Mouse (Mus musculus) spleen, postnatal 4 days (tissue): Measurements from ENCODE around the gene Hmga2.

Source experiments
- DNase-seq, 2 experiments: peaks; one replicate each; pipeline ENCODE4 v3.0.0; 2022; ENCODE audit warnings: low spot score in 2 of 2

The Hmga2 gene

DNA sequence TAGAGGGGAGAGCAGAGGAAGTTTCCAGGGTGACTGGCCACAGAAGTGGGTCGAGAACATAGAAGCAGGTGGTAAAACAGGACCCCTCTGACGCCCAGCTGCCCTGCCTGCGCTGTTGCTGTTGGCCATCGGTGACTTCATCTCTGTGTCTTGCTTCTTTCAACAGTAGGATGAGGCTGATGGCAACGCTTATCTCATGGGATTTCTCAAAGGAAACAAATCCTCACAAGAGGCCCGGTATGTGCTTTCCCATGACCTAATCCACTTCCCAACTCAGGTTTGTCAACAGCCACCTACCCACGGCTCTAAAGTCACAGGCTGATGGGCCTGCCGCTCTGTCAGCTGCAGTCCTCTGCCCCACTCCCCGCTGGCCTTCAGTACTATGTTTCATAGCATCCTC, 52.3 kb downstream of the Hmga2 start:
- no peak for DNase-seq

DNA sequence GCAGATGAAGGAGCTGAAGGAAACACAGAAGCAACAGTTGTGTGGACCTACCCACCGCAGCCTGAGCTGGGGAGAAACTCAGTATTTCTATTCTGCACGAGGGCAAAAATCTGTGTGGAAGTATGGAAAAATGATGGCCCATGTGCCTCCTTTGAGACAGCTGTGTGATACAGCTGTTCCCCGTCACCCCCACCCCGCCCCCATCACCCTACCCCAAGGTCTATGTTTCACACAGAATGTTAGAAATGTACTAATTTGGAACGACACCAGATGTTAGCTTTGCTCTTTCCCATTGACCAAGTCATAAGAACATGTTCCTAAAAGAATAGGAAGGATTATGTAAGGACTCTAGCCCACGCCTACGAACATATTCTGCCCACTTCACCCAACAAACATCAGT, 53.0 kb downstream of the Hmga2 start:
- no peak for DNase-seq

DNA sequence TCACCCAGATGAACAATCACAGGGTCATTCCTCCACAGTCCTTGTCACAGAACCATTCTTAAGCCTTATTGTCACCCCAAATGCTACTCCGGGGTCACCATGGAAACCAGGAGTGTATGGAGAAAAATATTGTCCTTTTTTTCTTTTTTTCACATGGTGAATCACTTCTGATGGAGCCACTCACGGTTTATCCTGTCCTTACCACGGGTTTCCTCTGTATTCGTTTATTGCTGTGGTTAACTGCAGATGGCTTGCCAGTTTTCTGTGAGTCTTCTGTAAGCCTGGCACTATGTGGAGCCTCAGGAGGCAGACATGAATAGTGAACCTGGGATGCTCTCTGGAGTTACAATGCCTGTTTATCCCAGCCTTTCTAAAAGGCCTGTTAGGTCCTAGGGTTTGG, 53.4 kb downstream of the Hmga2 start:
- no peak for DNase-seq

DNA sequence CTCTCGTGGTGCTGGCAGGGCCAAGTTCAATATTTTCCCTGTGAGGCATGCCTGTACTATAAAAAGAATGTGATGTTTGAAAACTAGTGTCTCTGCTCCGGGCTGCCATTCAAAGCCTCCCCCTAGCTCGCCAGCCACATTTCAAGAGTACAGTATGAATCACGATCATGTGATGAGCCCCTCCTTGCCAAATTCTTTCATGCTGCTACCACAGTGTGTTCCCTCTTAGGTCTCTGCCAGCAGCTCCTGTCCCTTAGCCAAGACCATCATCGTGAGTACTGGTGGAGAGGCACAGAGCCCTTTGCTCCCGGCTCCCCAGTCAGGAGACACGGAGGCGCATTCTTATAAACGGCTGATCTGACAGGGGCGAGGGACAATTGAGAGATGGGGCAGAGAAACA, 54.2 kb downstream of the Hmga2 start:
- DNase-seq = no peak

DNA sequence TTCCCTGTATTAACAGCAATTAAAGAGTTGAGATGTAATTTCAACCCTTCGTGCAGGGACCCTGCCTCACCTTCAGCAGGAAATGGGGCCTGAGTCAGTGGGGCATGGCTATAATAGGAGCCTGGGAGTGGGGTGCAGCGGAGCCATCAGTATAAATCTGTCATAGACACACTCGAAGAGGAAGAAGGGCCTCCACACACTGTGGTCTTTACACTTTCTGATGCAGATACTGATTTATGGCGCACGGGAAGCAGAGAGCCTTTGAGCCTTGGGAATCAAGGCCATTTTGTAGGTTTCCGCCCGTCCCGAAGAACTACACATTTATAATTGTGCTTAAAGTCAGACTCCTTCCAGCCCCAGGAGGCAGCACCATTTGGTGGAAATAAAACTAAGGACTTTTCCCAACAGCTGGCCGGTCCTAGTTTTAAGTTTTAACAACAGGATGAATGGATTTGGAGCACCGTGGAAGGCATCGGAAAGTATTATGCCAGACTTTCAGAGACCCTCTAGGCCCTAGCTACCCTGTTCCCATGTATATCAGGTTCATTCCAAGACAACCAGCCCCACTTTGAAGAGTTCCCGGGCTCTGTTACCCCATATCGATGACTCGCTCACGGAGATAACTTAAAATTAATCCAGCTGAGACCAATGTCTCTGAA, 55.2 kb downstream of the Hmga2 start:
- DNase-seq = no peak

DNA sequence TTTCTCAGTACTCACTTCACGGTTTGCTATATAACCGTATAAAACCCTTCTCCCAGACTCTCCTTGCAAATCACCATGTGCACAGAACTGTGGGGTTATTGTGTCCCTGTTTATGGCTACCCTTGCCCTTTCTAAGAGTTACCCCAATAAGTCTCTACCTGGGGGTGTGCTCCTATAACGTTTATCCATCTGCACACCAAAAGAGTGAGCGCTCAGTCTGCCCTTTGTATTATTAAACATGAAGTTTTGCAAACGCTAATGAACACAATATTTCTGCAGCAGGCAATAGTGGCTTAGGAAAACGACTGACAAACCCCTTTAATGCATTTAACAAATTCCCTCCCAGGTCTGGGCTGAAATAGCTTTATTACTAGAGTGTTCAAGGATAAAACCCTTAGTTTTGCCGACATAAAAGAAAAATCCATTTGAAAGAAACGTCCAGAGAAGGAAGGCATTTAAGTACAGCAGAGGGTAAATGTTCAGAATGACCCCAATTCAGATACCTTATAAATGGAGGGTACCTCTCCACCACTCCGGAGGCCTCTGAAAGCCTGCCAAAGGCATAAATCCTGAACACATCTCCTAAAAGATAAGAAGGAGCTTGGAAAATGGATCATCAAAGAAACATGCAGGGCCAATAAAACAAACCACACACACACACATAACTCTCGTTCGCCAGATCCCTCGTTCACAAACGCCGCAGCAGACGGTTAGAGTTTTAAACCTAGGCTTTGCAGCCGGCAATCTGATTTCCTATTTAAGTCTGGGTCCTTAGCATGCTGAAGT, 57.3 kb downstream of the Hmga2 start:
- no peak for DNase-seq

DNA sequence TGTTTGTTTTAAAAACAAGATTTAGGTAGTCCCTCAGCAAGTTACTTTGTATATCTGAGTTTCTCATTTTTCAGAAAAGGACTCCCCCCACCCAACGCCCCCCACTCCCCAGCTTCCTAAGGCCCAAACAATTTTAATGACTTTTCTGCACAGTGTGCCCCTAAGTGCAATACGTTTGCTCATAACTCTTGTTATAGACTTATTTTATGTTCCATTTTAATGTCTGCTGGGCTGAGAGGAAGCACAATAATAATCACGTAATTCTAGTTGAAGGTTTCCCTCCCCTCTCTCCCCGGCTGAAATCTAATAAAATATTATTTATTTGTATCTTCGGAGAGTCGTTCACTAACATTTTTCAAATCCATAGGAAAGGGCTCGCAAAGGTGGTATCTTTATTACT, 58.1 kb downstream of the Hmga2 start:
- no peak for DNase-seq

DNA sequence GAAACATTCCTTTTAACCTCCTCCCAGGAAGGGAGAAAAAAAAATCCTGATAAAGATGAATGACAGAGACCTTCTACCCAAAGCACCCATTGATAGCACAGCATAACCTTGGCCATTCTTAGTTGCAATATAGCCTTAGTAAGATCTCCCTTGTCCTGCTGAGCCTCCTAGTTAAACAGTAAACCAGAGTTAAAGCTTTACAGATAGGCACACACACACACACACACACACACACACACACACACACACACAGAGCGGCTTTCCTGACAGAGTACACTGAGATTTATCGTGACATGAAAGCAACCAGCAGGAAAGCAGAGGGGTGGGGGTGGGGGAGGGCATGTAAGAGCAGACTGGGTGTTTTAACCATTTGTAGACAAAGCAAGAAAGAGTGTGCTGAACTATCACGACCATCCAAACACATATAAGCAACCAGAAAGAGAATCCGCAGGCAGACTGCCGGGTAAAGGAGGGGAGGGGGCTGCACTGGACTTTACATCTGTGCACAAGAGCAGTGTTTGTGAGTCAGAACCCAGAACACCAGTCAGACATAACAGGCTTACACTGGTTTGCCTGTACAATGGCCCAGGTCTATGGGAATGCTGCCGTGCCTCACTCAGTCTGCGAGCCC, 58.7 kb downstream of the Hmga2 start:
- DNase-seq = no peak

DNA sequence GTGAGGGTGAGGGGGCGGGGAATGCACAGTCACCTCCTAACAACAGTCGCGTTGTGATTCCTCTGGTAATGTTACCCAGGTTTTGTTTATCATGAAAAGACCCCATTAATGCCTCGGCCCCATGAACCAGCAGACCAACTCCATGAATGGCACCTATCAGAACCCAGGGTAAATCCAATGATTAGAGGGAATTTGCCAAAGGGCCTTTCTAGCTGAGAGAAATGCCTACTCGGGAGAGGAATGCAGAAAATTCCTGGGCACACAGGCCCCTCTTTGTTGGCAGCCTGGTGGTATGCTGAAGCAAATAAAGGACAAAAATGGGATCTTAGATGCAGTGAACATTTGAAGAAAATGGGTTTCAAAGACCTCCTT, 59.2 kb downstream of the Hmga2 start:
- no peak for DNase-seq

DNA sequence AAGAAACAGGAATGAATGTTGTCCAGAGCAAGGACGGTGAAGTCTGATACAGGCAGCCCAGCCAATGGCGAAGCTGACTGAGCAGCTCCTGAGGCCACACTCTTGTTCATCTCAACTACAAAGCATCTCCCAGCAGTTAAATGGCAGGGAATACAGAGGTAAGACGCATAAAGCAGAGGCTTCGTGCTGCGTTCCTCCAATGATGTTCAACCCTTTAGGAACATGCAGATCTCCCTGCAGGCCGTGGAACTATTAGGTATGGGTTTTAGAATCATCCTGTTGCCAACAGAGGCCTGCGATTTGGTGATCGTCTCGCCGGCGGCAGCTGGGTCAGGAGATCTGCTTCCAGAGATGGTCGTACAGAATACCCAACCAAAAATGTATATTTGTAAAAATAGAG, 59.6 kb downstream of the Hmga2 start:
- DNase-seq = no peak

DNA sequence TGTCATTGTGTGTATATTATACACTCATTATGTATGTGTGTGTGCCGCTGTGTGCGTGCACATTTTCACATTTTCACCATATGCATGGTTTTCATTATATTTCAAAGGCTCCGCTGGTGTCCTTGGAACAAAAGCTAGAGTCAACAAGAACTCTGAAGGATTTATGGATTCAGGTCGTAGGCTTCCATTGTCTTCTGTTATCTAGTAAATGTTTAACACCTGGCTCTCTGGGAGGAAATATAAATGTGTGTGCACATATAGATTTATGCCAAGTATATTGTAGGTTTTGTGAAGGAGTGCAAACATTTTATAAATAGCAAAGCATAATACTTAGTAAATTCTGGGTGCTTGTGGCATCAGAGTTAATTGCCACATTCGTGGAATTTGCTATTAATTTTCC, 64.1 kb downstream of the Hmga2 start:
- no peak for DNase-seq

DNA sequence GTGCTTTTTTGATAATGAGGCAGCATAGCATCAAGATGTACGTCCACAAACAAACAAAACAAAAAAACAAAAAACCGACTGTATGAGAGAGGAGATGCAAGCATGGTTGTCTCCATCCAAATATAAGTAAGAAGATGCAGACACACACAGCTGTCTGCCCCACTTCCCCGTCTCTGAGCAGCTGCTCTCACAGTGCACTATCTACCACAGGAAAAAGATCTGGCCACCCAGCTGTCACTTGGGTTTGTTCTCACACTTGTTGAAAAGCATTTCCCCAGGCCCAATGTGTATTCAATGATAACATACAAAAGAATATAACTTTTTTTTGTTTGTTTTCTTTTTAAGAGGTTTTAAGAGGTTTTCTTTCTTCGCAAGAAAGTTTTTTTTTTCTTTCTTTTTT, 65.3 kb downstream of the Hmga2 start:
- no peak for DNase-seq

DNA sequence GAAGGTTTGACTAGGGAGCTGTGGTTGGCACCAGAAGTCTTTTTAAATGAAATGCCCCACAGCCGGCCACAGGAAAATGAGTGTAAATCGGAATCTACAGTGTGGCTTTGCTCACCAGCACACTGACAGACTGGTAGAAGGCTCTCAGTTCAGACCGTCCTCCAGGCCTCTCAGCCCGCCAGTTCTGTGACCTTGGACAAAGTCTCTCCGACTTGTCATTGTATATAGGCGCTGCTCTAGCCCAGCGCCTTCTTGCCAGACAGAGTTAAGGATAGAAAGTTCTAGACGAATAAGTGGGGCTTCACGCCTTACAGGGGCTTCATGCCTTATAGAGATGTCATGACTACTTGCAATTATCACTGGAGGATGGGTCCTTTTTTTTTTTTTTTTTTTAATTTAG, 67.1 kb downstream of the Hmga2 start:
- DNase-seq = no peak

DNA sequence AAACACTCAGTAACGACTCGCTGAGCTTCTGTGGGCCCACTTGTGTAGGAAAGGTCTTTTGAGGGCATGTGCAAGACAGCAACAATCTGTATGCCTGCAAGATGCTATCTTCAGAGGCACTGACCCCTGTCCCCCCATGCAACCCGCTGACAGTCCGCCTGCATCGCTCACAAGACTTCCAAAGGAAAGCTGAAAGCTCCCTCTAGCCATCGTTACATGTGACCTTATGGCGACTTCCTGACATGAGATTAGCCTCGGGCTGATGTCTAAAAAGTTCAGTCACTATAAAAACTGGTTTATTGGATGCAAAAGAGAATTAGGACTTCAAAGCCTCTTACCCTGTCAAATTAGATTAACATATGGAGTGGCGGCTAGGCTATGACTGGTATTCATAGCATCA, 69.0 kb downstream of the Hmga2 start:
- no peak for DNase-seq

DNA sequence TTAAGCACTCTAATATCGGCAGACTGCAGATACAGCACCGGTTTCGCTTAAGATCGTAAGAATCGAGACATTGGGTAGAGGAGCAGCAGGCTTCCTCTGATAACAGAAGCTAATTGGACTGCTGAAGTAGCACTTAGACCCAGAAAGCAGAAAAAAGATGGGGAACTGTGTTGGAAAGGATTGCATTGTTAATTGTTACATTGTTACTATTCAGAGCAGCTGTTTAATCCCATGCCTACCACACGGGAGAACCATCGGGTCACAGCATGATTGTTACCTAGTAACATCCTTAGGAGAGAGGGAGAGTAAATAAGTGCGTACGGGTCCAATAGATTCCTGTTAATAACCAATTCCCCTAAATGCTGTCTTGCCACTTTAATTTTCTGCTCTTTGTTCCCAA, 70.2 kb downstream of the Hmga2 start:
- no peak for DNase-seq

DNA sequence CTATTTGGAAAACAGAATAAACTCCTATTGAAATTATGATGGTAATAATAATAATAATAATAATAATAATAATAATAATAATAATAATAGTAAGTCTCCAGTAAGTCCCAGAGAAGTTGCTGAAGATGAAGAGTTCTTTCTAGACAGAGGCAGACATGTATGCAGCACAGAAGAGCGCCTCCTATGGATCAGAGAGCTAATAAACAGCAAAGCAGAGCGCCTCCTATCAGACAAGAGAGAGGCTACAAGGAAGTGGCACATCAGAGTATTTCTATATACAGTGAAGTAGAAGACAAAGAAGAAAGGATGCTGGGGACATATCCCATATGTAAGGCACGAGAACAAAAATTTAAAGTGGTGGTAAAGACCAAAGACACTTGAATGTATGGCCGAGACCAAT, 70.9 kb downstream of the Hmga2 start:
- DNase-seq = no peak

DNA sequence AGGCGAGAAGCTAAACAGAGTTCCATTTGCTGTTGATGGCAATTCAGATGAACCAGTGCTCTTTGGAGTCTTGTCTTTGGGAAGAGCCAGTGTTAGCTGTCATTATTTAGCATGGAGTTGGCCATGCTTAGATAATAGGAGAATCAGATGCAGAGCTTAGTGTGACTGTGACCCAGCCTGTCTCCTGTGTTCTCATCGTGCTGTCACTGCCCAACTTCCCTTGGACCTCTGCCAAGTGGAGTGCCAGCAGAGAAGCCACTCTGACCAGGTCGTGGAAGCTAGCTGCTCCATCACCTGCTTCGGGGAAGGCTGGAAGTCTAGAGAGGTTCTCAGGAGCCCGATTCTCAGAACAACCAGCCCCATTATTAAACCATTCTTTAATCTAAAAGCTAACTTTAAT, 73.3 kb downstream of the Hmga2 start:
- DNase-seq = no peak

DNA sequence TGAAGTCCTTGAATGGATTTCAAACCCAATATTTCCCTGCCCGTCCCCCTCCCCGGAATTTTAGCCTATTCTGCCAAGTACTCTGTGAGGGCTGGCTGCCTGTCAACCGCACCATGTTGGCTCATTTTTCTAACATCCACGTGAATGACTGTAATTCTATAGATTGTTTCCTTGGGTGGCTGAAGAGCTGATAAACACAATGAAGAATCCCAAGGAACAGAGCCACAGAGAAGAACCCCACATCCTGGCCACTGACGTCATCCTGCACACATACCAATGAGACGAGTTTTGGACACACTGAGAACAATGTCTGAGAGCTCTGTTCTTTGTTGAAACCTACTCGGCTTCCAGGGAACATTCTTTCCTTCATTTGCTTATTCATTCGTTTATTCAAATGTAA, 74.5 kb downstream of the Hmga2 start:
- no peak for DNase-seq

DNA sequence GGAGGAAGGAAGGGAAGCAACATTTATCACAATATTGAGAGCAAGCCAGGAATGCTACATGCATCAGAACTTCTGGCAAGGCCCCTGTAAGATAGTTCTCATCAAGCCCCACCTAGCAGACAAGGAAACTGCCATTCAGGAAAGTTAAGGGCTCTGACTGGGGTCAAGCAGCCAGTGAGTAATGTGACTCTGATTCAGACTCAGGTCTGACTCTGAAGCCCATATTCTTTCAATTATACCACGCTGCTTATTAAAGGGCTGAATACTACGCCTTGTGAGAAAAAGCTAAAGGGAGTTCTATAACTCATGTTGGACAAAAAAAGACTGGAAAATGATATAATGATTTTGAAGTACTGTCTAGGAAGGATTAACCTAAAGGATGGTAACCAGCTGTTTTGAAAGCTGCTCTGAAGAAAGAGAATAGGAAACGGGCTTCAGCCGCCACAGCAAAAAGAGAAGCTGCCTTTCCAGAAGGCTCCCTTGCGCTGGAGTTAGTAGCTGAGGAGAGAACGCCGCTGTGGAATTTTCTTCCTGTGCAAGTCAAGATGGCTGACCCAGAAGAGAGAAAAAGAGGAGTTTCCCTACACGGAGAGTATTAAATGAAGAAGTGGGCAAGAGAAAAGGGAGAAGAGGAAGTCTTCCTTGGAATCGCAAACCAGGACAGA, 76.3 kb downstream of the Hmga2 start:
- no peak for DNase-seq

DNA sequence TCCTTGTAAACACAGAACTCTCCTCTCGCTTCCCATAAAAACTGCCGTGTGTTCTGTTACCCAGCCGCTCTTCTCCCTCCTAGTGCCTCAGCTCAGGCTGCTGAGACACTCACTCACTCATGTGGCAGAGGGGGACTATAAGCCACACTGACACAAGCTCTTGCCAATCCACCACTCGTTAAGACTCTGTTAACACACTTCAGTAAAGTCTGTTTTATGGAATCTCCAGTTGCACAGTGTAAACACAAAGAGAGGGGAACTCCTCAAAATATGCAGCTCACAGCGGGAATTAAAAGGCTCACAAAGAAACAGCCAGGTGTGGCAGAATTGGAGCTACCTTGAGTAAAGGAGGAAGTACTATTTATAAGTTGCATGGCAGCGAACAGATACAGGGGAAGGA, 77.5 kb downstream of the Hmga2 start:
- DNase-seq = no peak

DNA sequence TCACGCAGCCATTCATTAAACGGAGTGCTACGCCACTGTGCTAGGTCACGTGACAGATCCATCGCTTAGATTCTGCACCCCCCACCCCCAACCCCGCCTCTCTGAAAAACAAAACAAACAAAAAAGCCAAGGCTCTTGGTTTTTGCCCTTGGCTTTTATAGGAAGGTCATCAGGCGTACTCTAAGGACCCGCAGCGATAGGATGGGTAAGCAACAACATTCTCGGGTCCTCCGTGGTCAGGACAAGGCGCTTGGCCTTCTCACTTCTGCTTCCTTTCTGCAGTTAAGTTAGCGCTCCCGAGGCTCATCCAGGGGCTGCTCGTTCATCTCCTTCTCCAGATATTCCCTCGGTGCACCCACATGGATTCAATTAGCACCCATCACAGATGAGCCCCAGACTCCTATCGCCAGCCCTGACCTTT, 79.0 kb downstream of the Hmga2 start:
- DNase-seq = no peak

DNA sequence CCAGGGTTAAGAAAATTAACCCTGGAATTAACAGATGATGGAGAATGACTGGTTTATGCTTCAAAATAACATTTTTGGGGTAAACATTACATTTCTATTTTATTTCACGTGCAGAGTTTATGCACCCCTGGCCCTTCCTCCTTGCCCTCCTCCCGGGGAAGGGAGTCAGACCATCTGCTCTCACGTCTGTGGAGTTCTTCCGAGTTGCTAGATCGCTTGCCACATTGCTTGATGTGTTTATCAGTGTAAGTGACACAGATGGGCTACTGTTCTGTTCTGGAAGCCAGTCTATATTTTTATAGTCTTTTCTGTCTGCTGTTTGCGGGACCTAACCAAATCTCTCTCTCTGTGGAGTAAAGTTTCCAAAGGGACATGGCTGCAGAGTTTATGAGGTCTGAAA, 80.7 kb downstream of the Hmga2 start:
- no peak for DNase-seq

DNA sequence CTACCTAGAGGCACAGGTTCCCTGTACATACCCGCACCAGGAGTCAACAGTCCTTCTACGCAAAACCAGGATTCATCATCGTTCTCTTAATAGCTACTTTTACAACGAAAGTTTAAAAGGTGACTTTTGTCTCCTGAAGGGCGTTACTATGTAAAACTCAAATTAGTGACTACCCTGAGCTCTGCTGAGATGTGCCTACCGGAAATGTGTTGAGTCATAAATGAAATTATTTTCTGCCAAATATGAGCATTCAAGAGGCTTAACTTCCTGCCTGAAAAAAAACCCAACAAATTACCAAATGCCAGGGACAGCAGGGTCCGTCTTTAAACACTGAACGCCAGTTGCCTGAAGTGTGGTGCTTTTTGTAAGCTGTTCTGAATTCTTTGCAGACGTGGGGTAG, 81.5 kb downstream of the Hmga2 start:
- DNase-seq = no peak
